18 mouse cellular contexts compared by ENCODE assay signal in genomic region chr1:153696093-153696492, GRCm38 (mm10). TPM values are rescaled to one million over a fixed set of nuclear protein-coding genes. Genes with fewer than 3 reads are reported as not detected.
"Had no signal": no experiment of that assay in that cellular context is flagged by ENCODE, and none has a peak within 500 bp of the region (broad histone marks: within the 10 kb centered on the region; RNA-seq: fewer than 3 reads in every experiment).

No protein-coding gene starts in this region.

- DNase-seq: kidney, adult 8-10 months; kidney, postnatal 36 days; layer of hippocampus, adult 9-11 months; layer of hippocampus, postnatal 36 days; lung, embryonic 14.5 days; lung, postnatal 10 days had no signal

- H3K4me3 ChIP-seq: limb, embryonic 13.5 days; liver, embryonic 15.5 days; megakaryocyte, embryonic 14.5 days; midbrain, embryonic 15.5 days; neural tube, embryonic 13.5 days had no signal

- H3K4me2 ChIP-seq: limb, embryonic 13.5 days; liver, embryonic 11.5 days; liver, embryonic 15.5 days; lung, embryonic 14.5 days; midbrain, embryonic 11.5 days; midbrain, embryonic 15.5 days; neural tube, embryonic 13.5 days had no signal

- H3K36me3 ChIP-seq: limb, embryonic 13.5 days; liver, embryonic 15.5 days had no signal

- H3K4me1 ChIP-seq: megakaryocyte, embryonic 14.5 days had no signal

- H3K9ac ChIP-seq: limb, embryonic 13.5 days; liver, embryonic 15.5 days; lung, embryonic 14.5 days; midbrain, embryonic 15.5 days; neural tube, embryonic 13.5 days had no signal

- H3K27ac ChIP-seq: limb, embryonic 13.5 days; liver, embryonic 15.5 days; macrophage; midbrain, embryonic 15.5 days; neural tube, embryonic 13.5 days had no signal

- ATAC-seq: hindbrain, embryonic 16.5 days; inflammation-experienced regulatory T-cells, adult 6 months; intestine, postnatal 0 days; midbrain, embryonic 15.5 days had no signal

- H3K9me3 ChIP-seq: limb, embryonic 13.5 days; liver, embryonic 15.5 days; megakaryocyte, embryonic 14.5 days; midbrain, embryonic 15.5 days; neural tube, embryonic 13.5 days had no signal

- H3K27me3 ChIP-seq: limb, embryonic 13.5 days; liver, embryonic 15.5 days; midbrain, embryonic 15.5 days; neural tube, embryonic 13.5 days had no signal

RNA-seq across cellular contexts. Expression of gene Rgs8, which starts 43.3 kb away (rescaled TPM):
- total RNA-seq: monocyte, adult 5-6 weeks had no signal
- polyA plus RNA-seq: macrophage had no signal
